Mouse (Mus musculus) brain, embryonic 14.5 days (tissue): Measurements from ENCODE around the gene Pilra.

Experiments used
- CTCF ChIP-seq: fragments of 200-500 bp; IDR thresholded peaks from 2 replicates; pipeline ENCODE4 v1.5.1; 2012; ENCODE audit warnings: inconsistent platforms, mild to moderate bottlenecking, moderate library complexity, borderline replicate concordance; ENCODE audit not compliant: insufficient read depth, insufficient read length; ENCODE audit errors: extremely low read depth
- POLR2A ChIP-seq: fragments of 200-500 bp; IDR thresholded peaks from 2 replicates; pipeline ENCODE4 v1.6.1; 2012; ENCODE audit warnings: mild to moderate bottlenecking, inconsistent platforms, borderline replicate concordance; ENCODE audit not compliant: poor library complexity, insufficient read depth, insufficient read length, severe bottlenecking; ENCODE audit errors: extremely low read depth

GRCm38 (mm10) chr5:137782776-137783522 lies 53.1 kb downstream of the Pilra start:
- TF ChIP-seq POLR2A (no peak), CTCF (no peak)
